Mouse (Mus musculus) layer of hippocampus, adult 11-12 months (tissue): ENCODE results near the gene Xaf1.
"Not testable (repeated sequence)": the region's sequence is repeated elsewhere in the genome, so short reads cannot be mapped to it uniquely, and the experiment has no call there.

Source experiments
- DNase-seq: peaks from one replicate; pipeline ENCODE4 v3.0.0; 2022; ENCODE audit warnings: low spot score

The Xaf1 gene

DNA sequence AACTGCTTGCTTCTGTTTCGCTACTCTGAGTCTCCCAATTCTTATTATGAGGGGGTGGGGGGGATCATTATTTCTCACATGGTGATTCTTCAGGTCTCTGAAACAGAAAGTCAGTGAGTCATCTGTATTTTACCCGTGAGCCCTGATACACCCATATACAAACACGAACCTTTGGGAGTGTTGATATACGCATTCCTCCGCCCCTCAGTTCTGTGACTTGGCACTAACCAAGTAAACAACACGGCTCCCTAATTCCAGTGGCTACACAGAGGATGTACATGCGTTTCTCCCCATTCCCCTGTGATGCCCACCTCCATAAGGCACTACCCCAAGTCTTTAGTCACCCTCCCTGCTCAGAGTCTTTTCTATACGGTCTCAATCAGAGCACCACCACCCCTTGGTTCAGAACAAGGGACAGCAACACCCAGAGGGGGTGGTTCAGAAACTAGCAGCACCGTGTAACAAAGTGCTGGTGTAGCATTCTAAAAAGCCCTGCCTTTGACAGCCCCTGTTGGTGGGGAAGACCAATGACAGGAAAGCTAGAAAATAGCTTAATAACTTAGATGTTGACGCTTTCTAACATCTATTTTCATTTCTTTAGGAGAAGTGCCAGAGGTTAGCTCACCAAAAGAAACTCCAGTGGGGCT, 10.0 kb downstream of the Xaf1 start:
- DNase-seq: no peak

DNA sequence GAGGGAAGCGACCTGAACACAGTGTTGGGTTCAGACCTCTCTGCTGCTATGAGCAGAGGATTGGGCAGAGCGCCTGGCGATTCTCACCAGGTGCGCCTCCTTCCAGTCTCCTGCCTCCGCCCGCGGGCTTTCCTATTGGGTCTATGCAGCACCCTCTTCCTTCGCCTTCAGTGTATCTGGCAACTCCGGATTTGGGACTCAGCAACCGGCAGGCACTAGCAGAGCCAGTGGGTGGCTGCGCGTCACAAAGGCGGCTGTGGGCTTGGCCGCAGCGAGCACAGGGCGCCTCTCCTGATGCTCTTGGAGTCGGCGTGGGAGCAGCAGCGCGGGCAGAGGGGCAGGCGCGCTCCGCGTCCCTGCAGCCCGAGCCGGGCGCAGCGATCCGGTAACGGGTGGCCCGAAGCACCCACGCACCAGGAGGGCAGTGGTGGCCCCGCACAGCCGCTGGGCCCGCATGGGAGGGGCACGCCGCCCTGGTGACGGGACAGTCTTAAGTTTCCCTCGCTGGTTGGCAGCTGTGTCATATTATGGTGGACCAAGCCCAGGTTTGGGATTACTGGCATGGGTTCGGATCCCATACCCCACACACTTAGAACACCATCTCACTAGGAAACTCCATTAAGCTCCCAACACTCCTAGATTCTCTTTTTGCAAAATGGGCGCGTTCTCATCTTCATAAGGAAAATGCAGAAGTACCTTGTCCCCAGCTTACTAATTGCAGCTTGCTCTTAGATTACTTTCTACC, 12.9 kb downstream of the Xaf1 start, which contains the start of gene Fbxo39:
Gene Fbxo39, plus strand, starts transcription at position 294 of the 745 bp plus-strand sequence.
- DNase-seq: peak; percentile 22

DNA sequence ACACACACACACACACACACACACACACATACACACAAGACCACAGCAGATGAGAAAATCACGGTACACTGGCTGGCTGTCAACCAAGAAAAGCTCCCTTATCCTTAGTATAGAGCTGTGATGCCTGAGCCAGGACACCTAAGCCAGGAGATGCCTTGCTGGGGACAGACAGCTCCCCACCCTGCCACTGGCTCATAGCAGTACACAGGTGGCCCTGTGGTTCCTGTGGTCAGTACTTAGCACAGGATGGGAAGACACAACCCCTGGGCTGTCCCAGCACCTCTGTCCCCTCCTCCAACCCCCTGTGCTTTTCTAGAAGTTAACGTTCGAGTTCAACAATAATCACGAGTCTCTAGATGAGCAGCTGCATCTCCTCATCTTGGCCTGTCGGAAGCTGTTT, 16.6 kb downstream of the Xaf1 start:
- DNase-seq: no peak

DNA sequence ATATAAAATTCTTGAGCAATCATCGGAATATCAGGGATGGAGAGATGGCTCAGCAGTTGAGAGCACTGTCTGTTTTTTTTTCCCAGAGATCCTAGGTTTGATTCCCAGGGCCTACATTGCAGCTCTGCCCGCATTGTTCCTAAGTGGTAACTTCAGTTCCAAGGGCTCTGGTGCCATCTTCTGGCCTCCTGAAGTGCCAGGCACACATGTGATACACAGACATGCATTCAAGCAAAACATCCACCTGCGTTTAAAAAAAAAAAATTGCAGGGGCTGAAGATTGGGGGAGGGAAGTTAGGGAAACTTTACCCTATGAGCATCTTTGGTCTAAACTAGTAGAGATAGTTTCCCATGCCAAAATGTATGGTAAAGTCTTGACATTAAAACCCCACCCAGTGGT, 23.0 kb downstream of the Xaf1 start:
- DNase-seq: no peak

DNA sequence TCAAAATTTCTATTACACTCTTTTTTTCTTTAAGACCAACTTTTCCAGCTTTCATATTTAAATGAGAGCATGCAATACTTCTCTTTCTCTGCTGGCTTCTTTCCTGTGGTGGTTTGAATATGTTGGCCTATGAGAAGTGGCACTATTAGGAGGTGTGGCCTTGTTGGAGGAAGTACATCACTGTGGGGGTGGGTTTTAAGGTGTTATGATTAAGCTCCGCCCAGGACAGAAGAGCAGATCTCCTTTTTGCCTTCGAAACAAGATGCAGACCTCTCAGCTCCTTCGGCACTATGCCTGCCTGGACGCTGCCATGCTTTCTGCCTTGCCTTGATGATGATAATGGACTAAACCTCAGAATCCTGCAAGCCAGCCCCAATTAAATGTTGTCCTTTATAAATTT, 24.3 kb downstream of the Xaf1 start:
- no peak for DNase-seq

DNA sequence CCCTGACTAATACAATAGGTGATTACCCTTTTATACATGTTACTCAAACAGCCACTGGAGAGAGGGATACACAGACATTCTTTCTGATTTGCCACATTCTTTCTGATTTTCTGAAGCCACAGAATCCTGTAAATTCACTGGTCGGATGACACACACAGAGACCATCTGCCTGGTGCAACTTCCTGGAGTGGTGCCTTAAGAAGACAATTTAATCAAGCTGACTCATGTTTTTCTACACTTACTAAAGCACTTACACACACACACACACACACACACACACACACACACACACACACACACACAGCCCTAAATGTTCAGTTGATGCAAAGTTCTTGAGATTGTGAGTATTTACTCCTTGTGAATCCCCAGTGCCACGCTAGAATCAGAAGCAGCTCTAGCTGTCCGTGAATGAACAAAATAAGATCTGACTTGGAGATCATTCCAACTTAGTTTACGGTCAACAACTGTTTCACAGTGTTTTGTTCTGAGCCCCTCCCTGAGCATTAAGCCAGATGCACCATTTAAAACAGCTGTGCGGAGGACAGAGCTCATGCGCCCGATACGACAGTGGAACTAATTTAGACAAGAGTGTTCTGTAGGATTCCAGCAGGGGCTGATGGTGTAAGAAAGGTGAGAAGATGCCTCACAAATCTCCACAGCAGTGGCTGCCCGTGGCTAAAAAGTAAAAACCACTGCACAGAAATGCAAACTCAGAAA, 31.7 kb downstream of the Xaf1 start:
- peak; percentile 47 for DNase-seq

DNA sequence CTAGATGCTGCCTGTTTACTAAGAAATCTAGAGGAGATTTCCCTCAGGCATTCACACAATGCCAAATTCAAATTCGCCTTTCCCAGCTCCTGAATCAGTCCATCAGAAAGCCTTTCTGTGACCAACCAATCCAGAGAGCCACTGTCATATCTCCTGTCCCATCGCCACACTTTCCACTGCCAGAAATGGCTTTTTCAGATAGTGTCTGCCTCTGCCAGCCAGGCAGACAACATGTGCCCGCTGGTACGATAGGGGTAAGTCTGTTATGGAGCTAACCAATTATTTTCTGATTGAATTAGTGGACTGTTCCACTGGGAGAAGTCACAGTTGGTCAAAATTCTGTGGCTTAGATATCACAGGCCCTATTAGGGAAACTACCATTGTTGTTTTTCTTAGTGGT, 33.2 kb downstream of the Xaf1 start:
- no peak for DNase-seq

DNA sequence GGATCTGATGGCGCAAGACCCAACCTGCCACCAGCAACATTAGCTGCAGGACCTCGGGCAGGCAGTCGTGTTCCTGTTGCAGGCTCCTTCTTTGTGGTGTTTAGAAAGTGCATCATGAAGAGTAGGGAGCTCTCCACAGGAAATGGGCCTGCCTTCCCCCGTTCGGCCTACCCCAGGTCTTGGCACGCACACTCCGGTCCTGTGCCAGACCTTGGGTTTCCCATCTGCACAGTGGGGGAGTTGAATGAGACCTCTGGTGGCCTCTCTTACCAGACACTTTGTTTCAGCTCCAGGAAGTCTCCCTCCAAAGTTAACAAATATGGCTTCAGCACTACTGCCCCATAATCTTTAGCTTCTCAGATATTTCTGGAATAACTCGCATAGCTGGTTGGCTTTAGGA, 35.3 kb downstream of the Xaf1 start:
- DNase-seq: no peak

- DNase-seq: peak; percentile 19
Observed at GRCm38 (mm10) chr11:72338437-72338871, 37.0 kb downstream of the Xaf1 start.

- no peak for DNase-seq
Observed at GRCm38 (mm10) chr11:72339716-72340115, 38.3 kb downstream of the Xaf1 start.

DNA sequence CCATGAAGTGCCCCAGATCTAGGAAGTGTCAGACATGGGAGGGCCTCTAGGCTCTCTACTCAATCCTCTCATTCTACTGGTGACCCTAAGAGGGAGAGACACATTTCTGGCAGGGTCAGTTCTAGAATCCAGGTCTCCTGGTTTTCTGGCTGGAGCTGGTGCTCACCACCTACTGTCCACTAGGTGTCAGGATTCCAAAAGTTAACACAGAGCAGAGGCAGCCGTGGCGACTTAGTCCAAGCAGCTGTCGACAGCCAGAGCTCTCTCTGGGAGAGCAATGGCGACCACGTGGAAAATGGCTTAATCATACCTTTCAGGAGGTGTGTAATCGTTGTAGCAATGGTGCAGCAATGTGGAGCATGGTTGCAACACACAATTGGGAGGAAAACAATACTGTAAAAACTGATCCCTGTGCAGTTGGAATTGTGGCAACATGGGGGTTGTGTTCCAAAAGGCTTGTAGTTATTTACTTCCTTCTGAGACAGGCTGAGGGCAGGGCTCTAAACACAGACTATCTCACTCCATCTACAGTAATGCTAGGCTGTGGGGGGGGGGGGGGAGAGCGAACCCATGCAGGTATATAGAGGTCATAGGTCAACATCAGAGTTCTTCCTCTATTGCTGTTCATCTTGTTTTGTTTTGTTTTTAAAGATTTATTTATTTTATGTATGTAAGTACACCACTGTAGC, 41.3 kb downstream of the Xaf1 start:
- peak; percentile 78 for DNase-seq

GRCm38 (mm10) chr11:72343238-72343625, 41.8 kb downstream of the Xaf1 start:
- not testable (repeated sequence) for DNase-seq

GRCm38 (mm10) chr11:72343904-72344303, 42.5 kb downstream of the Xaf1 start:
- DNase-seq: peak; percentile 58

DNA sequence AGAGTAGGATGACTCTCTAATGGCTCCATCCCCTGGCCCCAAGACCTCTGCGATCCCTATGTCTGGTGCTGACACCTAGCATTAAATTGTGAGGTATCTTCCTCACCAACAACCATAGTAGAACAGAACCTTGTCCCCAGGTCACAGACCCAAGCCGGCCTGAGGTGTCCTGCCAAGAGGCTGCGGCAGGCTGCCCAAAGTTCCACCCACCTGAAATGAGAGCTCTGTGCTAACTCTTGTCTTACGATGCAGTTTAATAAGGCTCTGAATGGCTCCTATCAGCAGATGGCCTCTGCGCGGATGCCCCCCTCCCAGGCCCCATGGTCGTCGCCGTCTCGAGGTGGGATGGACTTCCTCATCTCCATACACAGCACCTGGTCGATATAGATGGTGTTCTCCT, 43.1 kb downstream of the Xaf1 start:
- no peak for DNase-seq

DNA sequence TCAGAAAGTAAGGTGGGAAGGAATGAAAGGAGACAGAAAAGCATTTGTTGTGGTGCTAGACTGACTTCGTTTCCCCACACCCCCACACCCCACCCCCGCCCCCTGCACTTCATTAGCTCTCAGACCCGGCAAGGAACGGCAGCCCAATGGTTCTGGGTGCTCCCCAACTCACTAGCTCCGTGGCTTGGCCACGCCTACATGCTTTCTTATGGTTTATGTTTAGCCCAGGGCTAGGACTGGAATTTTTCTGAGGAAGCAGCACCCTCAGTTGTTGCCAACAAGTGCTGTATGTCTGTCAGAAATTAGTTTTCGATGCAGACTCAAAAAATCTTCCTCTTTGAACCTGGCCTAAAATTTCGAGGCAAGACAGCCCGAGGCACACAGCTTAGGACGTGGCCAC, 47.1 kb downstream of the Xaf1 start:
- no peak for DNase-seq

DNA sequence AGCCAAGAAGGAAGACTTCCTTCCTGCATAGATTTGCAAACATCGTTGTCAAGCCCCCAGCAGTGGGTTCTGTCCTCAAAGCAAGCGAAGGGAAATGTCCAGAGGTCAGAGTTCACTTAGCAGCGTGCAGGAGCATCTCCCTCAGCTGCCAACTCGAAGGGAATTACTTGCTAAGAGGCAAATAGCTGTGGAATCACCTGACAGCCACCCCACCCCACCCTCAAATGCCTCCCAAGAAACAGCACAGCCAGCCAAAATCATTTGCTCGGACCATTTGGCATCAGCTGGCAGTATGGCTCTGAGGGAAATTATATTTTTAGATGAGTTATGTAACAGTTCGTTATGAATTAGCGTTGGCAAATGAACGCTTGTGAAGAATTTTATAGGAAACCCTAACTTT, 47.6 kb downstream of the Xaf1 start:
- DNase-seq: peak; percentile 58

- no peak for DNase-seq
Observed at GRCm38 (mm10) chr11:72349652-72350051, 48.2 kb downstream of the Xaf1 start.

DNA sequence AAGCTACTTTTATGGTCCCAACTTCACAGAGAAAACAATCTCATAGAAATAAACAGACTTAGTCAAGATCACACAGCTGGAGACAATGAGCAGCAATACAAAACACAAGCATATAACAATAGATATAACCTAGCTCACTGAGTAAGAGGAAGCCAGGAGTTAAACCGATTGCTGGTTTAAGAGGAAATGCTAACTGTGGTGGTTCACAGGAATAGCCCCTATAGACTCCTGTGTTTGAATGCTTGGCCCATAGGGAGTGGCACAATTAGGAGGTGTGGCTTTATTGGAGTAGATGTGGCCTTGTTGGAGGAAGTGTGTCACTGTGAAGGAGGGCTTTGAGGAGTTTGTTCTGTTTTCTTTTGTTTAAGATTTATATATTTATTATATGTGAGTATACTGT, 50.8 kb downstream of the Xaf1 start:
- DNase-seq: no peak

DNA sequence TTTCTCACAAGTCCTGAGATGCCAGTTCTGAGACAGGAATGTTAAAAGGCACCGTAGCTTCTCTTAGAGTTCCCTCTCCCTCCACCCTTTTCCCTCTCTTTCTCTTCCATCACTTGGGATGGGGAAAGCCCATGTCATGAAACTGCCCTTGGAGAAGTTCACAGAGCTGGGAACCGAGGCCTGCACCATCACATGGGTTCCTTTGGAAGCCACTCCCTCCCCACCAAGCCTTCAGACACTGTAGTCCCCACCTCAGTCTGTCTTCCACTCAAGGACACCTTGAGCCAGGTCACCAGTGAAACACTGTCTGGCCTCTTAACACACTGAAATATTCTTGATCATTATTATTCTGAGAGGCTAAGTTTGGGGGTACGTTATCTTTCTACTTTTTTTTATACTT, 51.8 kb downstream of the Xaf1 start:
- no peak for DNase-seq

DNA sequence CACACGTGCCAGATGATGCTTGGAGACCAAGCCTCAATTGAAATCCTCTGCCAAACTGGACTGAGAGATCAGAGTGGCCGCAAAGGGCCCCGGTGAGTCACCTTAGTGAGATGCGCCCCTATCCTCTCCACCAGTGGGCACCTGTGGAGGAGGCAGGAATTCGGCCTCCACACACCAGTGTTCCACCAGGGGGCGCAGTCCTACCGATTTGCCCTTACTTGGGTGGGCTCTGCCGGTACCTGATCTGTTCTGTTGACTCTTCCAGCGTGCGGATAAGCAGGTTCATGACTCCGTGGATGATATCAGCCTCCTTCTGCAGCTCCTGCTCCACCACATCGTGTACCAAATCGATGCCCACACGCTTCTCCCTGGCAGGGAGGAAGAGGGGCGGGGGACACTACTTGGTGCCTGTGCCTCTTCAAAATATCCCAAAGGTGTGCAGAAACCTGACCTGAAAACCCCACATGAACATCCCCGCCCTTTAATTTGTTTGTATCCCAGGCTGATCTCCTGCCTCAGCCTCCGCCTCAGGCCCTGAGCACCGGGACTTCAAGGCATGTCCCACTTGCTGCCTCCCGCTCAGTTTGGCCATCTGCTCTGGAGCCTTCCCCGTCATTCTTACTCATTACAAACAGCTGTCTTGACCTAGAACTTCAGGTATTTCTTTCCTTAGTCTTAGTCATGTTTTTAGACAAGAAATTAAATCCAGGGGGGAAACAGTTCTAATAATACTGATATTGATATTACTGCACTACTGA, 53.7 kb downstream of the Xaf1 start:
- peak; percentile 81 for DNase-seq
